Mouse (Mus musculus) cerebellum, adult 9-11 months (tissue): Measurements from ENCODE around the gene Tle4.
"Not testable (repeated sequence)": the region's sequence is repeated elsewhere in the genome, so short reads cannot be mapped to it uniquely, and the experiment has no call there.

Experiments
- DNase-seq: peaks from one replicate; pipeline ENCODE4 v3.0.0; 2022

The Tle4 gene

GRCm38 (mm10) chr19:14597917-14598689 is at the start of gene Tle4:
Gene Tle4, minus strand, starts transcription at chr19:14598051.
- DNase-seq = peak; percentile 100

DNA sequence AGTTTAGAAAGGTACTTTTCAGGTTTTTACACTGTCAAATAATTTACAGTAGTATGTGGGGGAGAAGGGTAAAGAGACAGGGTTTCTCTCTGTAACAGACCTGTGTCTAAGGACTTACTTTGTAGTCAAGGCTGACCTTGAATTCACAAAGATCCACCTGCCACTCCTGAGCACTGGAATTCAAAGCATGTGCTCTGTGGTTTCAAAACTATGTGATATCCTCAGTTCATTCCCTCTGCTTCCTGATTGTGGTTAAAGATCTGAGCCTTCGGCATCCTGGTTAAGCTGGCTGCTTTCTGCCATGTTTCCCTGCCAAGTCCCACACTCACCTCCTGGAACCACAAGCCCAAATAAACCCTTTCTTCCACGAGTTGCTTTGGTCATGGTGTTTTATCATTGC is 47.8 kb upstream of the Tle4 start:
- no peak for DNase-seq

DNA sequence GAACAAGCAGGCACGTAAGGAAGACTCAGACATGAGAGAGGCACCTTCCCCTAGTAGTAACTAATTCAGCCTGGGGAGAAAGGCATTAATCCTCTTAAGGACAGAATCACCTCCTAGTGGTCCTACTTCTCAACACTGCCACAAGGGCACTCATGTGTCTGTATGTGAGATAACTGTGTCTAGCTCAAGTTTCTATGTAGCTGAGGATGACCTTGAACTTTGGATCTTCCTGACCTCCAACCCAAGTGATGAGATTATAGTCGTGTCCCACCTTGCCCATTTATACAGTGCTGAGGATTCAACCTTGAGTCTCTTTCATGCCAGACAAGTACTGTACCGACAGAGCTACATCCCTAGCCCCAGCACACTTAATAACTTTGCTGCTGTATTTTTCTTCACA is 46.9 kb upstream of the Tle4 start:
- no peak for DNase-seq

GRCm38 (mm10) chr19:14643091-14643490 is 45.2 kb upstream of the Tle4 start:
- not testable (repeated sequence) for DNase-seq

GRCm38 (mm10) chr19:14642663-14643062 is 44.8 kb upstream of the Tle4 start:
- no peak for DNase-seq

- no peak for DNase-seq
These were observed 37.5 kb upstream of the Tle4 start for GRCm38 (mm10) chr19:14635213-14635928.

GRCm38 (mm10) chr19:14623355-14623754 is 25.5 kb upstream of the Tle4 start:
- DNase-seq = no peak

GRCm38 (mm10) chr19:14620534-14620933 is 22.7 kb upstream of the Tle4 start:
- DNase-seq = no peak

GRCm38 (mm10) chr19:14619814-14620213 is 22.0 kb upstream of the Tle4 start:
- DNase-seq = no peak

DNA sequence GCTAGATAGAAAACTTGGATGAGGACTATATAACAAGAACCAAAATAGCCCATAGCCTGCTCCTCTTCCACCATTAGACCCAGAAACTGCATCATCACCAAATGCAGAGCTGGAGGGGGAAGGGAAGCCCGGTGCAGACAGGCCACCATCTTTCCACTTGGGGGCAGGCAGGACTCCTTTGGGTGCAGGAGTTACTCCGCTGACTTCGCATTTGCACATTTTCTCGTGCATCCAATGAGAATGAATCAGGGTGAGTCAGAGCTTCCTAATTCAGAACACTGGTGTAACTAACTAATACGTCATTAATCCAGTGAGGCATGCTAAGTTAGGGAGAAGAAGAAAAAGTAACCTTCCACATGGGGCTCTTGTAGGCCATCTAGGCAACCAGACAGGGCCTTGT is 17.0 kb upstream of the Tle4 start:
- no peak for DNase-seq

- DNase-seq = no peak
These were observed 12.9 kb upstream of the Tle4 start for GRCm38 (mm10) chr19:14610542-14611317.

DNA sequence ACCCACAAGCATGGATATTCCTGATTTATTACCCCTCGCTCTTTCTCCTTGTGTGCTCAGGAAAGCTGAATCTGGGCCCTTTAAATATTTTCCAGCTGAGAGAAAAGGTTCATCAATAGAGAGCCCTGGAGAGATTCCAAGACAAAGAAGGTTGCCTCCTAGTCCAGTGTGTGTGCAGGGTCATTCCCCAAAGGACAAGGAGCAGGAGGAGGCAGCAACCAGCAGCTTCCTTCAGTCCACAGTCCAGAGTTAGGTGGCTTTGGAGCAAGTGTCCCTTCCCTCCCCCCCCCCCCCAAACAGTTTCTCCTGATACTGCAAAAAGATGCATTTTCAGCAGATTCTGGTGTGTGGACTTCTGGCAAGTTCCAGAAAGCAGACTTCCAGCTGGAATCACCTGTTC is 3.0 kb upstream of the Tle4 start:
- DNase-seq = peak; percentile 41

GRCm38 (mm10) chr19:14600354-14600753 is 2.5 kb upstream of the Tle4 start:
- DNase-seq = peak; percentile 40

DNA sequence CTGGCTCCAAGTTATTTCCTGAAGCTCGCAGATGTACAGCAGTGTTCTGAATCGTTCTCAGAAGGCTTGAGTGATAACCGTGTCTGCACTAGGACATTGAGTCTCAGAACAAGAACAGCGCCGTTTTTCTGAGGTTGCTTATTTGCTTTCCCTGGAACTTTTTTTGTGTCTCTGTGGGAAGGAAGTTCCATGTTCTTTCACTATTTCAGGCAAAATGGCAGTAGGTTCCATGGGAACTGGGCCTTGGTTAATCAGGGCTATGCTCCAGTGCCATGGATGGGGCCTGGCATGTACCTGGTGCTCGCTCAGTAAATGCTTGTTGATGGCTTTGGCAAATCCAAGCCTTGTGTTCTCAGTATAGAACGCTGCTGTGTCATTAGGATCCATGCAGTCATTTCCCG is 2.0 kb upstream of the Tle4 start:
- DNase-seq = peak; percentile 55

DNA sequence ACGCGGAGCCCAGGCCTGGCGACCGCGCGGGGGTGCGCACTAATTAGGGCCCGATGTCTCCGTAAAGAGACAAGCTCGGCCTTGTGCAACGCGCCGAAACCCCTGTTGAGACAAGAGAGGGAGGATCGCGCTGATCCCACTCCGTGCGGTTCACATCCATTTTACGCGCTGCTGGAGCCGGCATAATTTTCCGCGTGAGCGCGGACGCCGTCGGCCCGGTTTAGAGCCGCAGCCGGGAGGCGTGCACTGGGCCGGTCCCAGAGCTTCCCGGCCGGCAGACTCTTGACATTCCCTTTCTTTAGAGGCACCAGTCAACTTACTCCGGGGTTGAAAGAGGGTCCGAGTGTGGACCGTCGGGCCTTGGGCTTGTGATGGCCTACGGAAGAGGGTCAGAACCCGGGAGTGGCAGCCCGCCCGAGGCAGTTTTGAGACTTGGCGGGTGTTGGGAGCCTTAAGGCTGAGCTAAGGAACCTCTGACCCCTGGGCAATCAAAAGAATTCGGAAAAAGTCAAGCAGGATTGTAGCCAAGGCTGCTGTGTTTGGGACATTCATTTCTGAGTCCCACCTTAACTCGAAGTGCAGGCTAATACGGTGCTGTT is 938 bp upstream of the Tle4 start:
- no peak for DNase-seq

DNA sequence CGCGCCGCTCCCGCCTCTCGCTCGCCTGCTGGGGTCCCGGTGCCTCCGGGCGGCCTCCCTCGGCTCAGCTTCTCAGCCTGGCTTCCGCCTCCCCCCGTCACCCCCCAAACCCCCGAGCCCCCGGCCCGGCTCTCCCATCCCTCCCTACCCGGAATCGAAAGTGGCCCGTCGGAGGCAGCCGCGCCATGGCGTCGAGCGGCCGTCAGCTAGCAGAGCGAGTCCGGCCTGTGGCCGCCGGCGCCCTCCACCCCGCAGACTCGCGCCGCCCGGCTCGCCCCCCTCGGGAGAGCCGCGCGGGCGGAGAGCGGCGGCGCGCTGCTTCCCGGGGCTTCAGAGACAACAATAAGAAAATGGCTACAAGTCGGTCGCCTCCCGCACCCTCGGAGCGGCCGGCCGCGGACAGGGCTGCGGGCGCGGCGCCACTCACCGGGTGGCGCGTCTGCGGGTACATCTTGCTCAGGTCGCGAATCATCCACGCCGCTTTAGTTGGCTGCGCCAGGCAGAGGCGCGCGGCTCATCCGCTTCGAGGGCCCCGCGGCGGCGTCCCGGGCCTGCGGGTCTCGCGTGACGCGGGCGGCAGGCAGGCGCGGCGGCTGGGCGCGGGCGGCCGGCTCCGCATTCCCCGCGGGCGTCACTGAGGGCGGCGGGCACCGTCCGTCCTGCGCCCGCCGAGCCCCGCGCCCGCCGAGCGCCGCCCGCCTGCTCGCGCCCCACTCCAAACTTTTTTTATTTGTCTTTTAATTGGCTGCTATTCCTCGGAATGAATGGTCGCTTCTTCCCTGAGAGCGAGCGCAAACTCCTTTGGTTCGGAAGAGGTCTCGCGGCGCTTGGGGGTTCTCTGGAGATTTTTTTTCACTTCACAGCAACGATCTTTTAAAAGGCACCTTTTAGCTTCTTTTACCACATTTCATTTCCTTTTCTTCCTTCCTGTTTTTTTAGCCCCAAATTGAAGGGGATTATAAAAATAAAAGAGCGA is 622 bp downstream of the Tle4 start:
- peak; percentile 77 for DNase-seq

DNA sequence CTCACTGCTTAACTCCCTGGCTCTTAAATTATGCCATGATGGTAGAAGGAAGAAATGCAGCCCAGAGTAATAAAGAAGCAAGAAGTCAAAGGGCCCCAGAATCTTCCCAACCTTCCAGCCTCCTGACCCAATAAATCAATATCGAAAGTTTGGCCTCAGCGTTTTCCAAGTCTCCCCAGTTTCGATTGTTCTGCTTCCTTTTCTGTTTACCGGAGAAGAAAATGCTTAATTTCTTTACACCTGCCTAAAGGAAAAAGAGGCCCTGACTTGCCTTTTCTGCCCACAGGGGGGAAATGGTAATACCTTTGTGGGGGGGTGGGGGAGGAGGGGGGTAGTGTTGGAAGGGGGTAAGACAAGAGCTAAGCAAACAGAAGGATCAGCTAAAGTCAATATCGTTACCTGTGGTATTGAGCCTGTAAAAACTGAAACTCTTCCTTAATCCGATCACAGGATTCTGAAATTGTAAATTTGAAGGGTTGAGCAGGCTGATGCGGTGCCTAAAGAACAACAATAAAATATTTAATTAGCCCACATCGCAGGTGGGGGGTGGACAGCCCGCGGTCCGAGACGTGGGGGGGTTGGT is 1.4 kb downstream of the Tle4 start:
- DNase-seq = peak; percentile 27

GRCm38 (mm10) chr19:14595390-14595997 is 2.4 kb downstream of the Tle4 start:
- peak; percentile 31 for DNase-seq

DNA sequence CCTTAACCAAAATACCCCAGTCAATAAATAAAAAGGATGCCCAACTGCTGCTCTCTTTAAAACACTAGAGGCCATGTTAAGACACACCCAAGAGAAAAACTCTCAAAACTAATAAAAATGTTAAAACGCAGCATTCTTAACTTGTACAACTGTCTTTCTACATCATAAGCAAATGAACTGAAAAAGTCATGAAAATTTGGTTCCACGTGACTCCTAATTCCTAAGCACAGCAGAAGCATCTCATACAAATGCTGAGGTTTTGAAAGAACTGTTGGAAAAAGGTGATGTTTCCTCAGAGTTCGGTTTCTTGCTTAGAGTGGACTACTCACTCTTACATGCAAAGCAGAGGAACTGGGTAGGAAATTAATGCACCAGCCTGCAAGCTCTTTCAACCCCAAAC is 3.3 kb downstream of the Tle4 start:
- no peak for DNase-seq

GRCm38 (mm10) chr19:14591809-14592535 is 5.9 kb downstream of the Tle4 start:
- no peak for DNase-seq
